ENCODE assay signal across 9 mouse cellular contexts in the genomic region with DNA sequence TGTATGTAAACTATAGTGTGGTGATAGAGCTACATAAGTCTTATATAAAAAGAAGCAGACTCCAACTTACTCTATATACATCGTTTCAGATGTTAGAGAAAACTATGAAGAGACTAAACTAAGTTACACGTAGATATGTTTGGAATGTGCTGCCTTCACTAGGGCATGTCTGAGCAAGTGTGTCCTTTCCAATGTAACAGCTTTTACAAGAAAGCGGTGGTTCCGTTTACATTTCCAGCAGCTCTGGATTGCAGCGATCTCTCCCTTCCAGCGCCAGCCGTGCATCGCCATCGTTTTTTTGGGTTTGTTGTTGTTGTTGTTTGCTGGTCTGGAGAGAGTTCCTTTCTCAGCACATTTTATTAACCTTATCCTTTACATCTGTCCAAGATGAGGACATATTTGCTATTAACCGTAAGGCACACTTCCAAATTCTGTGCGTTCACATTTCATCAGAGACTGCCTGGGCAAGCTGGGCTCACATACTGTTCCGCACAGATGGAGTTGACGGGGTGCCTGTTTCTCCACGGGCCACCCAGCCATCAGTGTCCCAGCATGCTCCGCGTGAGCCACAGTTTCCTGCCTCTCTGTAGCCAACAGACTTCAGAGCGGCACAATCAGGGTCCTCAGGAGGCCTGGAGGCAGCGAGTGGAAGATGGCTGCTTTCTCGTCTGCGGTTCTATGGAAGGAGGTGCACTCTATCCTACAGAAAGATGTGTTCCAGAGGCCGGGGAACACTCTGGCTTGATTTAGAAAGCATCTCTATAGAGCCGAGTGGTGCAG.
DNase-seq lines count a peak whose midpoint lies in the region; ATAC-seq lines count a peak whose summit lies in the region.
"Had no signal": no experiment of that assay in that cellular context is flagged by ENCODE, and none has a peak within 500 bp of the region (broad histone marks: within the 10 kb centered on the region; RNA-seq: fewer than 3 reads in every experiment).

No protein-coding gene starts in this region.

- H3K9me3 ChIP-seq in midbrain, embryonic 10.5 days (replicated peaks): no peaks in the 10 kb centered on the region
- H3K9me3 ChIP-seq in midbrain, embryonic 16.5 days (replicated peaks; ENCODE audit: control insufficient read depth, low read length, poor library complexity, severe bottlenecking): no peaks in the 10 kb centered on the region
- H3K9me3 ChIP-seq in forebrain, embryonic 12.5 days: no peaks in the 10 kb centered on the region
- H3K9me3 ChIP-seq in midbrain, embryonic 11.5 days (ENCODE audit: control insufficient read depth, low read length): no peaks in the 10 kb centered on the region
- H3K9me3 ChIP-seq: liver, embryonic 13.5 days had no signal

- ATAC-seq in midbrain, embryonic 16.5 days: no peak
- no peak for ATAC-seq in forebrain, embryonic 12.5 days (ENCODE audit: low FRiP score)
- ATAC-seq in midbrain, embryonic 11.5 days (ENCODE audit: low FRiP score): no peak

- H3K4me3 ChIP-seq in midbrain, embryonic 10.5 days: no peak overlapping the region
- no peak overlapping the region for H3K4me3 ChIP-seq in midbrain, embryonic 16.5 days (ENCODE audit: low read depth, low read length)
- H3K4me3 ChIP-seq in forebrain, embryonic 12.5 days (replicated peaks): no peak overlapping the region
- no peak overlapping the region for H3K4me3 ChIP-seq in midbrain, embryonic 11.5 days (ENCODE audit: low read depth, low read length)
- H3K4me3 ChIP-seq: liver, embryonic 13.5 days had no signal

- 86% methylated on average over 22 of the region's 22 CpGs for WGBS in midbrain, embryonic 10.5 days
- 74% methylated on average over 22 of the region's 22 CpGs for WGBS in midbrain, embryonic 16.5 days
- WGBS in forebrain, embryonic 12.5 days: 84% methylated on average over 22 of the region's 22 CpGs
- 88% methylated on average over 22 of the region's 22 CpGs for WGBS in midbrain, embryonic 11.5 days

- no peak overlapping the region for H3K4me2 ChIP-seq in midbrain, embryonic 16.5 days (ENCODE audit: low read length)
- no peak overlapping the region for H3K4me2 ChIP-seq in forebrain, embryonic 12.5 days
- no peak overlapping the region for H3K4me2 ChIP-seq in midbrain, embryonic 11.5 days
- H3K4me2 ChIP-seq: liver, embryonic 13.5 days had no signal

- H3K27me3 ChIP-seq in midbrain, embryonic 10.5 days (ENCODE audit: low read depth, poor library complexity, severe bottlenecking): no peaks in the 10 kb centered on the region
- H3K27me3 ChIP-seq in midbrain, embryonic 16.5 days (ENCODE audit: control insufficient read depth, insufficient read depth, low read depth, low read length): no peaks in the 10 kb centered on the region
- no peaks in the 10 kb centered on the region for H3K27me3 ChIP-seq in forebrain, embryonic 12.5 days
- no peaks in the 10 kb centered on the region for H3K27me3 ChIP-seq in midbrain, embryonic 11.5 days (ENCODE audit: control insufficient read depth, insufficient read depth, low read length)
- H3K27me3 ChIP-seq: liver, embryonic 13.5 days had no signal

- no peak overlapping the region for H3K9ac ChIP-seq in midbrain, embryonic 16.5 days (ENCODE audit: low read depth, low read length)
- no peak overlapping the region for H3K9ac ChIP-seq in forebrain, embryonic 12.5 days
- no peak overlapping the region for H3K9ac ChIP-seq in midbrain, embryonic 11.5 days (ENCODE audit: low read length)
- H3K9ac ChIP-seq: liver, embryonic 13.5 days had no signal

- DNase-seq in midbrain, embryonic 10.5 days (ENCODE audit: low spot score): no peak
- DNase-seq in layer of hippocampus, adult 9-10 months (ENCODE audit: low spot score): peak; percentile 29
- peak; percentile 15 for DNase-seq in telencephalon, adult 2 months (ENCODE audit: low read depth, low spot score)
- DNase-seq in thymus, postnatal 25 days: no peak
- DNase-seq in midbrain, embryonic 11.5 days (ENCODE audit: low spot score, missing footprints): no peak
- no peak for DNase-seq in spleen, adult 18-20 months
- DNase-seq: liver, embryonic 13.5 days had no signal

- H3K27ac ChIP-seq in midbrain, embryonic 10.5 days (replicated peaks): peak overlapping the region; percentile 35
- H3K27ac ChIP-seq in midbrain, embryonic 16.5 days (ENCODE audit: low read length): no peak overlapping the region
- H3K27ac ChIP-seq in forebrain, embryonic 12.5 days: 0 out of 2 replicates have a peak overlapping the region, but pooled peaks have one; percentile 53
- no peak overlapping the region for H3K27ac ChIP-seq in midbrain, embryonic 11.5 days (ENCODE audit: low read depth, low read length)
- H3K27ac ChIP-seq: liver, embryonic 13.5 days had no signal

- H3K4me1 ChIP-seq in midbrain, embryonic 10.5 days: peaks cover 32% of the 10 kb centered on the region
- H3K4me1 ChIP-seq in midbrain, embryonic 16.5 days (ENCODE audit: control insufficient read depth, insufficient read depth, low read length): peaks cover 27% of the 10 kb centered on the region
- H3K4me1 ChIP-seq in forebrain, embryonic 12.5 days: peaks cover 30% of the 10 kb centered on the region
- H3K4me1 ChIP-seq in midbrain, embryonic 11.5 days (ENCODE audit: control insufficient read depth, insufficient read depth, low read length): peaks cover 5% of the 10 kb centered on the region
- H3K4me1 ChIP-seq: liver, embryonic 13.5 days had no signal

- no peaks in the 10 kb centered on the region for H3K36me3 ChIP-seq in midbrain, embryonic 10.5 days
- no peaks in the 10 kb centered on the region for H3K36me3 ChIP-seq in midbrain, embryonic 16.5 days (ENCODE audit: control insufficient read depth, insufficient read depth, low read length)
- H3K36me3 ChIP-seq in forebrain, embryonic 12.5 days (replicated peaks): no peaks in the 10 kb centered on the region
- no peaks in the 10 kb centered on the region for H3K36me3 ChIP-seq in midbrain, embryonic 11.5 days (ENCODE audit: control insufficient read depth, insufficient read depth, low read length)
- H3K36me3 ChIP-seq: liver, embryonic 13.5 days had no signal

Comparison
In these comparisons a context has a peak if more than half of its experiments do, and no peak if none do; other contexts are left out.
1. H3K27ac ChIP-seq: peak in midbrain, embryonic 10.5 days (single experiment) and forebrain, embryonic 12.5 days (single experiment); none in midbrain, embryonic 16.5 days (single experiment) and midbrain, embryonic 11.5 days (single experiment).
2. DNase-seq: peak in layer of hippocampus, adult 9-10 months (single experiment) and telencephalon, adult 2 months (single experiment); none in midbrain, embryonic 10.5 days (single experiment), thymus, postnatal 25 days (single experiment), midbrain, embryonic 11.5 days (single experiment) and spleen, adult 18-20 months (0 of 2).